Mouse (Mus musculus): Measurements from ENCODE around the gene Cda.
A peak's percentile ranks its signal among the peaks of the same experiment; 100 is the strongest.

Gene Cda

DNA sequence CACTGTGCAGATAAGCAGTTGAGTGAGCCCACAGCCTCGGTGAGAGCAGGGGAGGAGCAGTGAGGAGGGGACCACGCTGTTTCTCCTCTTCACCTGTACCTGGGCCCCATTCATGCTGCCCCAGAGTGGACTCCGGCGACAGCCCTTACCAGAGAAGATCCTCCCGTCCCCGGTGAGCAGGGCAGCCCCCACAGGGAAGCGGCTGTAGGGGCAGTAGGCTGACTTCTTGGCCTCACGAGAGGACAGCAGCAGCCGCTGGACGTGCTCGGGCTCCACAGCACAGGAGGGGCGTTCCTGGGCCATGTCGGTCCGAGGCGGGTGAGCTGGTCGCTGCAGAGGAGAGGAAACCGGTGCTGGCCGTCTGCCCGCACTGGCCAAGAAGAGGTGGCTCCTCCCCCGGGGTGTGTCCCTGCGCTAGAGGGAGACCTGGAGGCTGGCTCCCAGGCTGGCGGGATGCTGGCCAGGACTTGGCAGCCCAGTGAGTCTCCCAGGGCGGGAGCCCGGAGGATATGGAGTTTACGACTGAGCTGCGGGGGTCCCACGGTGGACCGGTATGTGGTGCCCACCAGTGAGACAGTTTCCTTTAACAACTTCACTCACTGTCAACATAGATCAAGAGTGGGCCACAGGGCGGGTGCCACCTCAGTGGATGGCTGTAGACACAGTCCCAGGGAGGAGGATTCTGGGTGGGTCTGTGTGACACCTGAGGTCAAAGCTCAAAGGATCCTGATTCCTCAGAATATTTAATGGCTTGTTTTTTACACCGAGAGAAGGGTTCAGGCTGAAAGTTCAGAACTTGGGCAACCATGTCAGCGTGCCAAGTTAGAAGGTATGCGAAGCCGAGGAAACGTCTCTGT, at the start of gene Cda:
Gene Cda, minus strand, starts transcription at position 352 of the 857 bp plus-strand sequence.
- DNase-seq, result peak; percentile 96 to 97

DNA sequence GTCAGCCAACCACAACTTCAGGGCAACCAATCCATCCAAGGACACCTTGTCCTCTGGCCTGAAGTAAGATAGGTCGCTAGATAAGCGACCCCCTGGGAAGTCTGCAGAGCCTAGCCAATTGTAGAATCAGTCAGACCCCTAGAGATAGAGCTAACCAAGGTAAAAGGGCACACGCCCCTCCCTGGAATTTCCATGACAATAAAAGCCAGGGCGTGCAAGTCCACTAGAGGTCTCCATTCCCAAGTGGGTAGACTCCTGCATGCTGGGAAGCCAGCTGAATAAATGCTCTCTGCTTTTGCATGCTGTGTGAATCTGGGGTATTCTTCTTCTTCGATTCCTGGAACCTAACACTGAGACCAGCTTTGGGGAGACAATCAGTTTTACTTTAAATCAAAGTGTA, 48.6 kb upstream of the Cda start:
- no peak for DNase-seq

DNA sequence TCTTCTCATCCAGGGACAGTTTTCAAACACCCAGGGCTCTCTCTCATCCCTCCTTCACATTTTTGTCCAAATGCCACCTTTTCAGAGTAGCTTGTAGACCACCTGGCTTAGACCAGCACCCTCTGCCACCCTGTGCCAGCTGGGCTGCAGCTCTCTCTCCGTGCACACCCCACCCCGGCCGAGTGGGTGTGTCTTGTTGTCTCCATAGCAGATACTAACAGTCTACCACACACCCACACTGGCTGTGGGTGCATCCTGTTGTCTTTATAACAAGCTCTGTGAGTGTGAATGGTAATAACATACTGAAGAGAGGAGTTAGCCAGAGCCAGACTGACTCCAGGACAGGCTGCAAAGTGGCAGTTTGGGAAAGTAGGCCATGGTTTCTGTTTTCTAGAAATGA, 48.2 kb upstream of the Cda start:
- no peak for DNase-seq

DNA sequence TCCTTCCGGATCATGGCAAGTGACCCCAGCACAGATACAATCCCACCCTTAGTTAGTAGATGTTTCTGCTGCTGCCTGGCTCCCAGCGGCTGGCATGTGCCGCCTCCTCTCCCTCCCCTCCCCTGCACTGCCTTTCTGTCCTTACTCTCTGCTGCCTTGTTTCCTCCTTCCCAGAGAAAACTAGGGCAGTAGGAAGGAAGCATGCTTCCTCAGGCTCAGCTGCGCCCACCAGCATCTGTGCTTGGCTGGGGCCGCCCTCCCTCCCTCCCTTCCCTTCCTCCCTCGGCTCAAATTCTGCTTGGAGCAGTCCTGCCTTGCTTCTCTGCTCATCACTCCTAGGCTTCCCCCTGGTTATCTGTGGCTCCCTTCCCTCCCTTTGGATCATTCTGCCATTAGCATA, 46.9 kb upstream of the Cda start:
- peak; percentile 23 to 37 for DNase-seq

DNA sequence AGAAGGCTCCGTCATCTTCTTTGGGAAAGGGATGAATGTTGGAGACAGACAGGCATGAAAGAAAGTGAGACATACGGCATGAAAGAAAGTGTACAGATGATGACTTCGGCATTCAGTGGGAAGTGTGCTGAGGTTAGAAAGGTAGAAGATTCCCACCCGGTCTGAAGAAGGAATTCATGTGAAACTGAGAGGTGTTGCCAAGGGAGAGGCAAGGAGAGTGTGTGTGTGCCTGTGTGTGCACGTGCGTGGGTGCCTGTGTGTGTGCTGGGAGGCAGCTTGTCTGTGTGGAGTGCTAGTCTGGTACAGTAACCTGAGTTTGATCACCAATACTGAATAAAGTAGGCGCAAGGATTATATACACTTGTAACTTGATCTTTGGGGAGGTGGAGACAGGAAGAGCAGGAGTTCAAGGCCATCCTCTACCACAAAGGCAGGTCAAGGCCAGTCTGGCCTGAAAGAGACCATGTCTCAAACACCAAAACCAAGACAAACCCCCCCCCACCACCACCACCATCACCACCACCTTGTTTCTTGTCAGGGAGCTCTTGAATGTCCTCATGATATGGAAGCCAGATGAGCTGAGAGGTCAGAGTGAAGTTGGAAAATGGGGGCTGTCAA, 43.8 kb upstream of the Cda start:
- no peak for DNase-seq

DNA sequence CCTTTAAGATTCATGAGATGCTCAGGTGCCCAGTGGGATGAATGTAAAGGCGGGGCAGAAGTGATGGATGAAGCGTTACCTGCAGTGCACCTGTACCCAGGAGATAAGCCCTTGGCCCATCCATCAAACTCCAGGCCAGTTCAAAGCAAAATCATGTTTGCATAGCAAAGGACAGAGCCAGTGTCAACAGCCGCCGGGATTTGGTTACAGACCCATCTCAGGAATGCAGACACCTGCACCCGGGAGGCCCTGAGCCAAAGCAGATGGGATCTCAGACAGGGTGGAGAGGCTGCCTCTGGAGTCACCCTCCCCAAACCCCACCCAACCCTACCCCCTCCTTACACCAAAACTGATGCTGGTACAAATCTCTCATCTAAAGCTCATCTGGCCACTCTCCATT, 43.2 kb upstream of the Cda start:
- DNase-seq, result no peak

DNA sequence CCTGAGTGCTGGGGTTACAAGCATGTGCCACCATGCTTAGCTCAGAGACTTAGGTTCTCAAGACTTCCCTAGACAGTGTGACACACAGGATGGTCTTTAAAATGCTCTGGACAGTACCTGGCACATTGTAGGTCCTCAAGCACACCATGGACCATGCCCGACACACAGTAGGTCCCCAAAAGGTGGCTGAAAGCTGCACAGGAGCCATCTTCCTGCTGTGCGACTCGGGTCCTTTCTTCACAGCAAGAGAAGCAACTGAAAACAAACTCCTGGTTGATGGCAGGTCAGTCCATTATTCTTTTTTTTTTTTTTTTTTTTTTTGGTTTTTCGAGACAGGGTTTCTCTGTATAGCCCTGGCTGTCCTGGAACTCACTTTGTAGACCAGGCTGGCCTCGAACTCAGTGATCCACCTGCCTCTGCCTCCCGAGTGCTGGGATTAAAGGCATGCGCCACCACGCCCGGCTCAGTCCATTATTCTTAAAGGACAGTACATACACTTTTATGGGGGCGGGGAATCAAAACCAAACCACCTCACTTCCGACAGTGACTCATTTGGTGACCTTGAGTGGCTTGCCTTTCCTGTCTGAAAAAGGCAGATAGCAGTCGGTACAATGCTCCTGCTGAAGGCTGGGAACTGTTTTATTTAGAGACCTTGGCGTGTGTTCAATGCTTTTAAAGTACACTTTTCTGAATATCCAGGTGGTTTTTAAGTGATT, 39.8 kb upstream of the Cda start:
- DNase-seq, result peak; percentile 17 to 43

DNA sequence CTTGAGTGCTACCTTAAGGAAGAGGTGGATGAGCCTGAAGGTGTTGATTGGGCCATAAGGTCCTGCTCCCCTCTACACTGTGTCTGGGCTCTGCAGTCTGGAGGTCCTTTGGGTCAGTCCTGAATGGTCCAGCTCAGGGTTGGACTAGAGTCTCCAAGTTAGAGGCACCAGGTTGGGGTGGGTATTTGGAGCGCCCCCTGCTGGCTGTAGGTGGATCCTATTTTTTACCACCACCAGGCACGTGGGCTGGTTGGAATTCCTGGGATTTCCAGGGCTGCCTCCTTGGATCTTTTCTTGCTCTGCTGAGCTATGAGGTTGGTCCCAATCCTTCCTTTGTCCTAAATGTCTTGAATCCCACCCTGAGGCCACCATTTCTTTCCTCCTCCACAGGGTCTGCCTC, 37.0 kb upstream of the Cda start:
- peak; percentile 62 to 82 for DNase-seq

DNA sequence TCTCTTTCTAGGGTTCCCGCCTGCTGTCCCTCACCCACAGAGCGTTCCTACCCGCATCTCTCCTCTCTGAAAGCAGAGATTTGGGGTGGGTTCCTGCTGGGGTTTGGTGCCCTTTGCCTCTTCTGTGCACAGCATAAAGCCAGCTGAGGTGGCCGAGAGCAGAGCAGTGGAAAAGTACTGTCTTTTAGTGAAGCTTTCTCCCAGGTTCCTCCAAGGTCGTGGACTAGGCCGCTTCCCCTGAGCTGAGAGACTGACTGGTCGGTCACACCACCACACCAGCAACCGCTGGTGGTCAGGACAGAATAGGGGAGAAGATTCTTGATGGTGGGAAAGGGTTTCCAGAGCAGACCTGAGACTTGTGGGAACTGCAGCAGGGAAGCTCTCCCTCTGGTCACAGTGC, 28.9 kb upstream of the Cda start:
- DNase-seq, result no peak

DNA sequence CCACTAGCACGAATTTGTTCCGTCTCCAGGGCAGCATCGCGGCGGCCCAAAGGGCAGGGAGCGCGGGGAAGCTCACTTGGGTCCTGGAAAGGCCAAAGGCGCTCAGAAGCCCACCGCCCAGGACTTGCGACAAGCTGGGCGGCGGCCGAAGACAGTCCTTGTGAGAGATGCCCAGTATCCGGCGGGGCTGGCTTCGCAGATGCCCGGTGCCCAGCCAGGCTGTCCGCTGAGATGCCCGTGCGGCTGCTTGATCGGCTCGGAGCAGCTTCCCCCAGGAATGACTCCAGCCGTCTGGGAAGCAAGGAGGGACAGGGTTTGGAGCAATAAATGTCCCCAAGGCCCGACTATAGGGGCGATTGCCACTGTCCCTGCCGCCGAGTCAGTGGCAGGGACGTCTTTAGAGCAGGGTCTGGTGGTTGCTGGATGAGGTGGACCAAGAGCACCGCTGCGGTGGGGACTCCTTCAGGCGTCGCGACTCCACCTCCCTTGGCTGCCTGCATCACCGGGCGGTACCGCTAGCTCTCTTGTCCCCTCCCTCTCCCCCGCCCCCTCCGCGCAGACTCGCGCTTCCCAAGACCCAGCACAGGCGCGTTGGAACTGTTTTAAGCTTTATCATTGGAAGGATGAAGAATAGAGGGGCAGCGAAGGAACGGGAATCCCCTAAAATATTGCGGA, 28.3 kb upstream of the Cda start, which contains the start of gene Fam43b:
Gene Fam43b, minus strand, starts transcription at position 558 of the 675 bp plus-strand sequence.
- DNase-seq, result peak; percentile 26 to 63

DNA sequence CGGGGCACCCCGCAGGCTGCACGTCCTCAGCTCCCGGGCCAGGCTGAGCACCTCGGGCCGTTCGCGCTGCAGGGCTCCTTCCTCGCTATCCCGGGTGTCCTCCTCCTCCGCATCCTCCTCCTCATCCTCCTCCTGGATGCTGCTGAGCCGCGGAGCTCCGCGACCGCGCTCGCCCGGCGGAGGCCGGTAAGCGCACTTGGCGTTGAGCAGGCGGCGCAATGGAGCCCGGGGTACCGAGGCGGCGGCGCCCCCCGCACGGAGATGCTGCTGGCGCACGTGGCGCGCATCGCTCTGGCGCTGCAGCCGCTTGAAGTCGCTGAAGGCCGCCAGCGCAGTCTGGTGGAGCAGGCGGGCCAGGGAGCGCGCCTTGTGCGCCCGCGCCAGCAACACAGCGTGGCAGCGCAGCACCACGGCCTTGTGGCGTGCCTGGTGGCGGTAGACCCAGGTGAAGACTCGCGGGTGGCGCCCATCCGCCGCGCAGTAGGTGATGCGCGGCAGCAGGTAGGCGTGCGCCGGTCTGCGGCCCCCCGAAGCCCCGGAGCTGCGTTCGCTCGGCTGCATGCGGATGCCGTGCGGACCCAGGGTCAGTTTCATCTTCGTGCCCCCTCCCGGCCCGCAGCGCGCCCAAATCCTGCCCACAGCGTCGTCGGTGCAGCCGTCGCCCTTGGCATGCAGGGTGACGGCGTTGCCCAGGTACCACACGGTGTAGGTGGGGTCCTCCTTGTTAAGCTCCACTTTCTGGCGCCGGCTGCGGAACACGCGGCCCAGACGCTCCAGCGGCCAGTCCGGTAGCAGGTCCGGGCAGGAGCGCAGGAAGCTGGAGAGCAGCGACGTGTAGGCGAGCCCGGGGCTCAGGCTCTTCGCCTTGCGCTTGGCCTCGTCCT, 27.5 kb upstream of the Cda start:
- peak in 1 of 2 experiments; percentile 22 for DNase-seq

DNA sequence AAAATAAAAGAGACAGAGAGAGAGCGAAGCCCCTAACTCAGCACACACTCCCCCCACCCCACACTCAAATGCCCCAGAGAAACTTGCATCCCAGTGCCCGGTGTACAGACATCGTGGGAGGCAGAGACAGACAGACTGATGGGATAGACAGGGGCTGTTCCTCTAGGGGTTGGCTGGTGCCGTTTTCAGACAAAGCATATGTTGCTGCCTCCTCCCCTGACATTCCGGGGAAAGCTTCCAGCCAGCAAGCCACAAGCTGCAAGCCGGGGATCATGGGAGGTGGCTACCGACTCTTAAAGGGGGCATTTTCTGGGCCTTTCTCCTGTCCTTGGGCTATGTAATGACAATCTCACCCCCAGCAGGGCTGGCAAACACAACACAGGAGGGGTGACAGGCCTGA, 25.9 kb upstream of the Cda start:
- DNase-seq, result no peak

DNA sequence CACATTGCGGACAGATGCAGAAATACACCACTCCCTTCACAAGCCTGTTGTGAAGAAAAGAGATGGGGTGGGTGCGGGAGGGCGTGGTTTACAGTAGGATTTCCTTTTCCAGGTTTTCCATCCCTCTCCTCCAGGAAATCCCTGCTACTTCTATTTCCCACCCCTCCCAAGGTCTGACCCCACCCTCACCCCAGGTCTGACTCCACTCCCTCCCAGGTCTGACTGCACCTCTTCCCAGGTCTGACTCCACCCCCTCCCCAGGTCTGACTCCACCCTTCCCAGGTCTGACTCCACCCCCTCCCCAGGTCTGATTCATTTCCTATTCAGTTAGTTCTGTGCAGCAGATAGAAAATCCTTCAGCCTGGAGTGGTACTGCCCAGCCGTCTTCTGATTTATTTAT, 16.0 kb upstream of the Cda start:
- no peak for DNase-seq

DNA sequence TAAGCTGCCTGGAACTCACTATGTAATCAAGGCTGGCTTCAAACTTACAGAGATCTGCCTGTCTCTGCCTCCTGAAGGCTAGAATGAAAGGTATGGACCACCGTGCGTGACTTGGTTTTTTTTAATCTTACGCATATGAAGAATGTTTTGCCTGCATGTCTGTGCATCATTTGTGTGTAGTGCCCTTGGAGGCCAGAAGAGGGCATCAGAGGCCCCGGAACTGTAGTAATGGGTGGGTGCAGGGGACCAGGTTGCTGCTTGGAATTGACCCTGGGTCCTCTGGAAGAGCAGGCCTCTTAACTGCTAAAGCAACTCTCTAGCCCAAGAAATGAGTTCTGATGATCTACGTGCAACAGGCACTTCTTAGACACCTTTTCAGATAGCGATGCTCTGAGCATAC, 14.7 kb upstream of the Cda start:
- no peak for DNase-seq

DNA sequence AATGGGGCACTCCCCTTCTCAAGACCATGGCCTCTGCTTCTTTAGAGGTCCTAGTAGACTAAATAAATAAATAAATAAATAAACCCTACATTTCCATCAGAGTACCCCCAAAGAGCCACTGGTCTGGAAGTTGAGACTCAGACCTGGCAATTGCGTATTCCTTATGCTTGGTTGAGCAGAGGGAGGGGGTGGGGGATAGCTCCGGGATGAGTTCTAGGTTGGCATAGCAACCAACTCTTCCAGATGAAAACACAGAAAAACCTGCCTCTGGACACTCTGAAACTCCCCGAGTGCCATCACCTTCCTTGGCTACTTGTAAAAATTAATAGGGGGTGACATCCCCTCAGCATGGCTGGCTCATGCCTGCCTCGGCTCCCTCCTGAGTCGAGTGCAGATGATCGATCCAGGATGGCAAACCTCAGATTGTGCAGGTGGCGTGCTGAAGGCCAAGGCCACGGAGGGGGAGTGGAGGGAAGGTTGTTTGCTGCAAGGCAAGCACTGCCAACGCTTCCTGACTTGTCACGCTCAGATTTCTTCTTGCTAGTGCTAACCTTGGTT, 12.4 kb upstream of the Cda start:
- no peak for DNase-seq

DNA sequence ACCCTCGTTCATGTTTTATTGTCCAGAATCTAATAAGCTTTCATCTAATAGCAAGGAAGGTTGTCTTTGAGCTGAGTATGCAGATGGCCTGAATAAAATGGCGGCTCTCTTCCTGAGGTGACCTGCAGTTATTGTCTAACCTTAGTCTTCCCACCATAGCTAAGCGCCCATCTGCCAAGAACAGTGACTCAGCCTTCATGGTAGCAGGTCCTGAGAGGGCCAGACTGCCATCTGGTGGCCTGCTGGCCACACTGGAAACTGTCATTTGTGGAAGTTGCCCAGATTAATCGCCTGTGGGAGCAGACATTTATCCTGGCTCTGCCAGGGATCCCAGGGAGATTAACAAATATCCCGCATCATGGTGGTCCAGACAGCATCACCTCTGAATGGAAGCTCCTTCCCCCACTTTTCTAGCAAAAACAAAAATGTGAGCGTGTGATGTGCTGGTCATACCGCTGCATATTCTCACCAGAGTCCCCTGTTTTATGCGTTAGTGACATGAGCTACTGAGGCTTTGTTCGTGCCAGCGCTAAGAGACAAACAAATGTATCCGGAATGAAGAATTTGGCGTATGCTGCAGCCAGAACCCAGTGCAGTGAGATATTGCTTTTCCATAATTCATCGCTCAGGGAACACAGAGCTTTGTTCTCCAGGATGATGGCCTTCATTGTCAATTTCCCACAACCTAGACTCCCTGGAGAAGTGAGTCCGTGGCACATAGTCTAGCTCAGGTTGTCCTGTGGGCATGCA, 11.5 kb upstream of the Cda start:
- peak; percentile 88 to 92 for DNase-seq

DNA sequence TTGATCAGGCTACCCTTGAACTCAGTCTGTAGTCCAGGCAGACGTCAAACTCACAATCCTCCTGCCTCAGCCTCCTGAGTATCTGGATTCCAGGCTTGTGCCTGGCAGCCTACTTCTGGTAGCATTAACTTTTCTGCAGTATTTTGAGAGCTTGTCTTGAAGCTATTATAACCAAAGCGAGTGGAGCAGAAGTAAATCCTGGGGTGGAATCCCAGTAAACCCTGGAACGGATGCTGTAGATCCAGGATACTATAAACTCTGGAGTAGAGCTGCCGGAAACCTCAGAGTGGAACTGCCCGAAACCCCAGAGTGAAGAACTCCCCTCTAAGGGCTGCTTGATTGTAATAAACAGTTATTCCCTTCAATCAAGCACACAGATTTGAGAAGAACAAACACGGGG, 9.7 kb upstream of the Cda start:
- DNase-seq, result peak; percentile 71 to 82

DNA sequence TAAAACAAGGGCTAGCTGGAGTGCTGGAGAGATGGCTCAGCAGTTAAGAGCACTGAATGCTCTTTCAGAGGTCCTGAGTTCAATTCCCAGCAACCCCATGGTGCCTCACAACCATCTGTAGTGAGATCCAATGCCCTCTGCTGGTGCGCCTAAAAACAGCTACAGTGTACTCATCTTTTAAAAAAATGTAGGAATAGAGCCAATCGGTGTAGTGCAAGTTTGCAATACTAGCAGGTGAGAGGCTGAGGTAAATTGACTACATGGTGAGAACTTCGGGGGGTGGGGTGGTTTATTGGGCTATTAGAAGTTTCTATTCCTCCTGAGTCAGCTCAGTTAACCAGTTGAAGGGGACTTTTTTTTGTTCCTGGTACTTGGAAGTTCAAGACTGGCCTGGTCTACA, 7.3 kb upstream of the Cda start:
- no peak for DNase-seq

DNA sequence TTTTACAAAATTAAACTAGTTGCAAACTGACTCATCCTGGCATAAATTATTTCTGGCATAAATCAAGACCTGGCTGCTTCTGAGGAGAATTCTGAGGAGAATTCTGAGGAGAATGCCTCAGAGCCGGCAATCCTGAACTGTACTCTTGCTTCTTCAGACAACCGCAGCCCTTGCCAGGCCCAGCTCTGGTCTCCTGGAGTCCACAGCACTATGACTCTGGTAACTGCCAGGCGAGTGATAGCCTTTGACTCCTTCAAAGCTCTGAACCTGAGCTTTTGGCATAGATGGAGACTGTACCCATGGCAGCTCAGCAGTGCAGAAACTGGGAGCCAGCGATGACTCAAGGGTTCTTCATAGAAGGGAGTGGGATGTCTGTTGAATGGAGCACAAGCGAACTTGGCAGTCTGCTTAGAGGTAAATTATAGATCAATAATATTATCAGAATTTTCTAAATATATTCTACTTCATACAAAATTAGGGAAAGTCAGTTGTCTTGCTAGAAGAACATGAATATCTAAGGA, 3.3 kb upstream of the Cda start:
- no peak for DNase-seq

DNA sequence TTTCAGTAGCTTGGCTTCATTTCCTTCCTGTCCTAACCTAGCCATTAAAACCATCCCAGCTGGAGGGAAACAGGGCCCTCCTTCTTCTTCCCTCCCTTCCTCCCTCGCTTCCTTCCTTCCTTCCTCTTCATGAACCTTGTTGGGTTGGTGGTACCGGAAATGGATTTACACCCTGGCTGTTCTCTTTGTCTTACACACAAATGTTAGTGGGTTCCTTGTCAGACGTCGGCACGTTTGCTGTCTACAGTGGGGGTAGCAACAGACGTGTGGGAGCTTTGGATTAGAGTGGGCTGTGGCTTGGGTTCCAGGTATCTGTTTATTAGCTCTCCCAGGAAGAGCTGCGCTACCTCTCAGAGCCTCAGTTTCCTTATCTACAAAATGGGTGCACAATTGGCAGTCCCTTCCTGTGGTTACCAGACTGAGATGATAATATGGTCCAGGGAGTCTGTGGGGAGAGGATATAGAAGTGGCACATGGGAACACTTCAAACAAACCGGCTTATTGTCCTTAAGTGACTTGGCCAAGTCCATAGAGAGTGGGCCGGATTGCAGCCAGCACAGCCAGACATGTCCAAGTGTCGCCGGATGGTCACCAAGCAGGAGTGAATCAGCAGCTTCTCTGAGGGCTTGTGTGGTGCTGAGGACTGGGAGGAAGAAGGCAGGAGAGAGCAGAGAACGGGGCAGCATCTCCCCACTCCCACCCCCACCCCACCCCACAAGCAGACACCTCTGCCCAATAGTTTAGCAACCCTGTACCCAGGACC, 887 bp upstream of the Cda start:
- no peak for DNase-seq
